Mouse (Mus musculus): ENCODE measurements around the gene Vps13a.

The Vps13a gene

GRCm38 (mm10) chr19:16593256-16593974, 187.3 kb downstream of the Vps13a start:
- DNase-seq (ENCODE audit: extremely low read depth, insufficient read length, low spot score), result peak; percentile 54

GRCm38 (mm10) chr19:16585379-16585778, 195.4 kb downstream of the Vps13a start:
- DNase-seq (ENCODE audit: extremely low read depth, insufficient read length, low spot score), result no peak

- DNase-seq (ENCODE audit: extremely low read depth, insufficient read length, low spot score), result no peak
These were observed 196.2 kb downstream of the Vps13a start for GRCm38 (mm10) chr19:16584546-16584945.

- DNase-seq (ENCODE audit: extremely low read depth, insufficient read length, low spot score), result no peak
These were observed 200.2 kb downstream of the Vps13a start for GRCm38 (mm10) chr19:16580501-16580900.

- no peak for DNase-seq (ENCODE audit: extremely low read depth, insufficient read length, low spot score)
These were observed 201.0 kb downstream of the Vps13a start for GRCm38 (mm10) chr19:16579656-16580260.

GRCm38 (mm10) chr19:16576790-16577189, 203.9 kb downstream of the Vps13a start:
- no peak for DNase-seq (ENCODE audit: extremely low read depth, insufficient read length, low spot score)

All from 3134 (cell line).